Mouse (Mus musculus) duodenum, adult 2 months (tissue): ENCODE data around the gene Rpl31. TPM values are rescaled to one million over a fixed set of nuclear protein-coding genes. Genes with fewer than 3 reads are reported as not detected.

Source experiments
- polyA plus RNA-seq: library from polyadenylated mRNA; depleted of rRNA; stranded (reverse); fragments of >200 nt; gene quantifications from 2 replicates; pipeline ENCODE4 v1.2.3, GENCODE M21; 2012; ENCODE audit warnings: low replicate concordance; rRNA removed

Rpl31 gene
- polyA plus RNA-seq, result 21.4 and 29.6 TPM in 2 replicates

GRCm38 (mm10) chr1:39367601-39368266 is at the start of gene Rpl31:
TSS of gene Rpl31 (plus strand) at chr1:39367842.

Other genes with a start within 250 kb of the Rpl31 start
- 37.1 and 37.3 TPM in 2 replicates for gene Npas2, start 174.1 kb upstream of the Rpl31 start, polyA plus RNA-seq
- 5.8 and 8.8 TPM in 2 replicates for gene Tbc1d8, start 110.9 kb downstream of the Rpl31 start, polyA plus RNA-seq
- 19.3 and 29.8 TPM in 2 replicates for gene Cnot11, start 167.2 kb downstream of the Rpl31 start, polyA plus RNA-seq
- 16.3 and 17.6 TPM in 2 replicates for gene Rnf149, start 209.6 kb downstream of the Rpl31 start, polyA plus RNA-seq